Mouse (Mus musculus) cortical plate, adult 2 months (tissue): Measurements from ENCODE around the gene Zcchc2.

ENCODE experiments used
- CTCF ChIP-seq: fragments of 200-500 bp; IDR thresholded peaks from 2 replicates; pipeline ENCODE4 v1.5.1; 2011; ENCODE audit warnings: mild to moderate bottlenecking, control low read depth, low read length; ENCODE audit not compliant: insufficient read depth; ENCODE audit errors: extremely low read depth
- POLR2A ChIP-seq: fragments of 200-500 bp; IDR thresholded peaks from 2 replicates; pipeline ENCODE4 v1.6.1; 2011; ENCODE audit warnings: mild to moderate bottlenecking, low read length, control low read depth; ENCODE audit not compliant: insufficient read depth; ENCODE audit errors: extremely low read depth

- TF ChIP-seq POLR2A (no peak), CTCF (no peak)
Measured at GRCm38 (mm10) chr1:105988903-105989639, 1.1 kb upstream of the Zcchc2 start.
